Mouse (Mus musculus) thymus, postnatal 4 days (tissue): ENCODE results near the gene Zfp467.

Experiments
- DNase-seq: peaks from one replicate; pipeline ENCODE4 v3.0.0; 2021

Gene Zfp467

DNA sequence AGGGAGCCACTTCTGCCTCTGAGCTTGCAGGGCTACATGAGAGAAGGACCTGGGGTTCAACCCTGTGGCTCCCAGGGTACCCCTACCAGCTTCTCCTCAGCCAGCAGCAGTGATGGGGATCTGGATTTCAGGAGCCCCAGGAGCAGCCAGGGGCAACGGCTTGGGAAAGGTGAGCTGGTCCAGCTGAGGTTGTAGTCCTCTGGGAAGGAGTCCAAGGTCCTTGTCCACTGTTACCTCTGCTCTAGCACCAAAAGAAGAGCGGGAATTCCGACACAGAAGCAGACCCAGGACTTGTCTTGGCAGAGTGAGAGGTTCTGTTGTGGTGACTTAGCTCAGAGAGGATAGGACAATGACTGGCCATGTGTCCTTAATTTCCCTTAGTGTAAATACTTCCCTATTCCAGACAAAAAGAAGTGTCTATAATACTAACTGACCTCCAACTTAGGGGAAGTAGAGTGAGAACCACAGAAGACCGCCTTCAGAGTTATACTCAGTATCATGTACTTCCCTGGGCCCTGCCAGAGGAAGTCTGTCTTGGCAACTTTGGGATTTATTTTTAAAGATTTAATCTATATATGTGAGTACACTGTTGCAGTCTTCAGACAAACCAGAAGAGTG, 35.8 kb downstream of the Zfp467 start:
- DNase-seq = no peak

DNA sequence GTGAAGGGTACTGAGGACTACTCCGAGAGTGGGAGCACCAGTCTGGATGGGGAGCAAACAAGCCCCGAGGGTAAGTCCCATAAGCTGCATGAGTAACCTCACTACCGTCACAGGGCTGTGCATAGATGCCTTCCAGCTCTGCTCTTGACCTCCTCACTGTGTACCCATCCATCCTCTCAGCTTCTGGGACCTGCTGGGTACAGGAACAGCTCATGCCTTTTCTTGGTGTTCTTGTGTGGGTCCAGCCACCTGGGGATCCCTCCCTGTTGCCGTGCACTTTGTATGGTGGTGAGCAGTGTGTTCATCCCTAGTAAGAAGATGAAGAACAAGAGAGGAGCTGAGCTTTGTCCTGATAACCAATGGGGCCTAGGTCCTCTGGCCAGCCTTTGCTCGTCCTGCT, 41.6 kb downstream of the Zfp467 start:
- no peak for DNase-seq

DNA sequence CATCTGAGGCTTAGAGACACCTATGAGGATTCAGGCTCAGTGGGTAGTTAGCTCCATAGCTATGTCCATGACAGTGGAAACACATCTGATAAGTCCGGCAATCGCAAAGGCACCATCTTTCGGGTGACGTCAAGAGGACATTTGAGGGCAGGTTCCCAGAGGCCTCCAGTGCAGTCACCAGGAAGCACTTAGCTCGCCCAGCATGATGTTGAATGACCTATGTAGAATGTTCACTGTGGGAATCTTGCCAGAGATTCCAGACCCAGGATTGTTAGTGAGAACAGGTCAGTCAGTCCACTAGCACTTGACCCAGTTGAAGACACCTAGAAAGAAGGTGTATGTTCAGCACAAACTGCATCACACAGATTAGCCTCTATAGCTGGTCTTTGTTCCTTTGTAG, 45.7 kb downstream of the Zfp467 start:
- DNase-seq = no peak

DNA sequence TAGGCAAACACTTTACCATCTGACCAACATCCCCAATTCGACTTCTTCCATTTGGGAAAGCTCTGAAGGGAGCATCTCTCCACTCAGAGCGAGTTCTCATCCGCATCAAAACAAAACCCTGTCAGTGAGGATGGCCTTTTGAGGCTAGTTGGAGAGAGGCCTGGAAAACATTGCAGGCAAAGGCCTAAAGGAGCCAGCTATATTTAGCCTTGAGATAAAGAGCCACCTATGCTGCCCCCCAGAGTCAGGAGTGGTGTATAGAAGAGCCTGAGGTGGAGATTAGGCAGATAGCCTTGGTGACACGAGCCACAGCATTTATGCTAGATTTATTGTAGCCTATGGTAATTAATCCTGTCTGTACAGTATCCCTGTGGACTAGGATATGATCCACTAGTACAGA, 48.3 kb downstream of the Zfp467 start:
- peak; percentile 54 for DNase-seq

DNA sequence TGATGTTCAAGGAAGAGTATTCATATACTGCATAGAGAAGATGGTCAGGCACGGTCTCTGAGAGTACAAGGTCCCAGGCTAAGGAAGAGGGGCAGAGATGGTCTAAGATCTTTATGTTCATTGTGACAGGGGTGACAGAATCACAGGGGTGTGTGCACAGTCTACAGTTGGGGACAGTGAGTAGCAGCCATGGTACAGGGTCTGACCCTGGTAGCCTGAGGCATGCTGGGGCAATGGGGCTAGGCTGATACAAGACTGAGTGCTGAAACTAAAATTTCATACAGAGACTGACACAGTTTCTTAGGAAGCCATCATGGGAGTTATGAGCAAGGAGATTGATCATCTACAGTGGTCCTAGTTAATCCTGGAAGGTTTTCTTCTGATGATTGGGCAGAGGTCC, 48.9 kb downstream of the Zfp467 start:
- no peak for DNase-seq

DNA sequence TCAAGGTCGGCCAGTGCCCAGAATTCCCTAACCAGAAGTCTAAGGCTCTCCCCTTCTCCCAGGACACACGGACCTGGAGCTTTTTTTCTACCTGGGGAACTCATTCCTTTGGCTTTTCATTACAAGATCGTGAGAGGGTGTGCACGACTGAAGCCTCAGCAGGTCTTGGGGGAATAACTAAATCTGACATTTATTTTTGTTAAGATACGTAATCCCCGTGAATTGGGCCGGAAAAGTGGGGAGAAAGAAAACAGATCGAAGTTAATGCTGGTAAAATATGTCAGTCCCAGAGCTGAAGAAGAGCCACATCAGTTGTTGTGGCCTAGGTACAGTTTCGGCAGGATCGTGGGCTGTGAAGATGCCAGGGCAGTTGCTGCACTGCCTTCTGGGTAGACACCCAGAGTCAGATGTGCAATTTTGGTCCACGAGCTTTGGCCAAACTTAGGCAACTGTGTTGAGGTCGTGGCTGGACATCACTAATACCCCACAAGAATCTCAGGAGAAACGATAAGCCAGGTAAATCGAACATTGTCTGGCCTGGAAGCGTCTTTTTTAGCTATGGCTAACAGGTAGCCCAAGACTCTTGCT, 49.5 kb downstream of the Zfp467 start:
- DNase-seq = no peak

DNA sequence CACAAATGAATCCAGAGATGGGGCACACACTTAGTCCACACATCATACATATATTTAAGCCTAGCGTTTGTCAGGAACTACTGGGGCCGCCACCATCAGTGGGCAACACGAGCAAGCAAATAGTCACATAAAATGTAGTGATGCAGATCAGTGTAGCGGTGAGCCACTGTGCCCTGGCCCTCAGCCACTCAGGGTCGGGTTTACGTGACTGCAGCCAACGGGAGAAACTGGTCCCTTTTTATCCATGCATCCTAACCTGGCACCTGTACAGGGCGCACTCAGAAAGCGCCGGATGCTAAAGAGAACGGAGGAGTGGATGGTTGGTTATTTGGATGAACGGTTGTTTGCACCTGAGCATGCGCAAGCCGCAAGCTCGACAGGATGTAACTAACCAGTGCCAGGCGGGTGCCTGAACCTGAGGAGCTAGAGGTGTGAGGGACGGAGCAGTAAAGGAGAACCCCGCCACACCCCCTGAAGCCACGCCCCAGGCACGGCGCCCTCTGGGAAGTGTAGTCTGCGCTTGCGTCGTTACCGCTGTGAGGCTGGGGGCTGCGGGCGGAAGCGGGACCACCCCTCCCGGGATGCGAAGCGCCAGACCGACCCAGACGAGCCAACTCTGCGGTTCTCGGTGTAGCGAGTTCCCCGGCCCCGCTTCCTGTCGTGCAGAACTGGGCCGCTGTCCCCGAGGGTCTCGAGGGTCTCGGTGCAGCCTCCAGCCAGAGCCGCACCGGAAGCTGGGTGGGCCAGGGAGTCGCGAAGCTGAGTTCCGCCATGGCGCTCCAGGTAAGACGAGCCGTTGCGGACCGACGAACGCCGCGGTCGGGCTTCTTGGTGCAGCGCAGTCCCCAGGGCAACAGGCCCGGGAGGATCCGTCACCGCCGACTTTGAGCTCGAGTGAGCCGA, 50.3 kb downstream of the Zfp467 start, which contains the start of gene Krba1:
TSS of gene Krba1 (plus strand) at position 482 of the 903 bp plus-strand sequence.
- DNase-seq = peak; percentile 97

DNA sequence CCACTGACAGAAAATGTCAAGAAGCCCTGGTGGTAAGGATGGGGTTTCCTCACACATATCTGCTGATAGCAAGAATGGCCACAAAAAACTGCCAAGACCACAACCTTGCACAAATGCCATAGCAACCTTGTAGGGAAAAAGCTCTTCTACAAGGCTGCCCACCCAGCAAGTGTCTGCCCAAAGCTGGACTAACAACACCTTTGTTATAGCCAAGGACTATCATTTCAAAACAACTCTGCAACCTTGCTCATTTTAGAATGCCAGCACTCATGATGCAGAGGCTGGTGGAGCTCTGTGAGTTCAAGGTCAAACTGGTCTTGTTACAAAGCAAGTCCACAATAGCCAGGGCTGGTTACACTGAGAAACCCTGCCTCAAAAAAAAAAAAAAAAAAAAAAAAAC, 51.8 kb downstream of the Zfp467 start:
- no peak for DNase-seq

DNA sequence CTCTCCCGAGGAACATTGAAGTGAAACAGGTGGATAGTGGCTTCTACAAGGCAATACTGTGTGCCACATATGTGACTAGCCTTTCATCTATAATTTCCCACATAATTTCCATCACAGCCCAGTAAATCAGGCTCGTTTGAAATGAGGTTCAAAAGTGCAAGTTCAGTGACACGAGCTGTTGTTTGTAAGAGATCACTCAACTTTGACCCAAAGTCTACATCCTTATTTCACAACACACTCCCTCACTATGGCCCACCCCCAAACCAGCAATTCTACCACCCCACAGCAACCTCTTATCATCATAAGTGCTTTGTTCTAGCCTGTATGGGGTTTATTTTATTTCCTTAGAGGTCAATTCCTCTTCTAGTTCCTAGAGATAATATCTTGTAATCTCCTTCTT, 57.4 kb downstream of the Zfp467 start:
- DNase-seq = no peak
